In the genomic region with DNA sequence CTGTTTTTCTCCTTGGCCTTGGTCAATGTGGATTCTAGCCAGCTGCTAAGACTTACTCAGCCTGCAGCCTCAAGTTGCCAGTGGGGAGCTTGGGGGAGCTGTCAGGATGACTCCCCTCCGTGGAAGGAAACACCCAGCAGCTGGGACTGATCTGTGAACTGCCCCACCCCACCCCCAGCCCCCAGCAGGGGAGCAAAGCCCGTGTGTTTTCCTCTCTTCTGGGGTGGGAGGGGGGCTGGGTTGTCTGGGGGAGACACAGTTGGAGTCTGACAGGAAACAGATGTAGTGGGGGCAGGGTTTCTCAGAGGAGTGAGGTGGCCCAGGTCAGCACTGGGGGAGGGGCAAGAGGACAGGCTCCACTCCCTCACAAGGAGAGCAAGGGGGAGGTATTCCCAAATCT, we compare ENCODE assay signal across 8 mouse cellular contexts. TPM values are rescaled to one million over a fixed set of nuclear protein-coding genes. Genes with fewer than 3 reads are reported as not detected.
A peak's percentile ranks its signal among the peaks of the same experiment; 100 is the strongest.
DNase-seq lines count a peak whose midpoint lies in the region; ATAC-seq lines count a peak whose summit lies in the region.

No protein-coding gene starts in this region.

- H3K4me3 ChIP-seq in hindbrain, embryonic 11.5 days (ENCODE audit: low read depth, low read length): no peak overlapping the region
- H3K4me3 ChIP-seq in hindbrain, embryonic 16.5 days (ENCODE audit: low read length): no peak overlapping the region
- no peak overlapping the region for H3K4me3 ChIP-seq in hindbrain, embryonic 14.5 days (replicated peaks; ENCODE audit: low read length)

- WGBS in hindbrain, embryonic 11.5 days: 4% methylated on average over 2 of the region's 2 CpGs
- WGBS in hindbrain, embryonic 16.5 days: 0% methylated on average over 2 of the region's 2 CpGs
- WGBS in hindbrain, embryonic 14.5 days: 6% methylated on average over 2 of the region's 2 CpGs

- H3K9me3 ChIP-seq in hindbrain, embryonic 11.5 days (ENCODE audit: control insufficient read depth, low read length): no peaks in the 10 kb centered on the region
- no peaks in the 10 kb centered on the region for H3K9me3 ChIP-seq in hindbrain, embryonic 16.5 days (ENCODE audit: control insufficient read depth, low read length)
- H3K9me3 ChIP-seq in hindbrain, embryonic 14.5 days (ENCODE audit: control insufficient read depth, low read length): no peaks in the 10 kb centered on the region

- no peaks in the 10 kb centered on the region for H3K36me3 ChIP-seq in hindbrain, embryonic 11.5 days (ENCODE audit: control insufficient read depth, insufficient read depth, low read length)
- H3K36me3 ChIP-seq in hindbrain, embryonic 16.5 days (ENCODE audit: control insufficient read depth, insufficient read depth, low read length): no peaks in the 10 kb centered on the region
- H3K36me3 ChIP-seq in hindbrain, embryonic 14.5 days (replicated peaks; ENCODE audit: control insufficient read depth, insufficient read depth): no peaks in the 10 kb centered on the region

- H3K27ac ChIP-seq in hindbrain, embryonic 11.5 days (ENCODE audit: low read depth, low read length): no peak overlapping the region
- H3K27ac ChIP-seq in hindbrain, embryonic 16.5 days (ENCODE audit: low read depth, low read length): no peak overlapping the region
- H3K27ac ChIP-seq in hindbrain, embryonic 14.5 days: no peak overlapping the region; the same call in 1 of the 2 replicates

- H3K27me3 ChIP-seq in hindbrain, embryonic 11.5 days (ENCODE audit: control insufficient read depth, insufficient read depth, low read length): no peaks in the 10 kb centered on the region
- H3K27me3 ChIP-seq in hindbrain, embryonic 16.5 days (replicated peaks; ENCODE audit: control insufficient read depth, insufficient read depth, low read length): no peaks in the 10 kb centered on the region
- no peaks in the 10 kb centered on the region for H3K27me3 ChIP-seq in hindbrain, embryonic 14.5 days (ENCODE audit: control insufficient read depth, insufficient read depth, low read length)

- DNase-seq in hindbrain, embryonic 11.5 days (ENCODE audit: low spot score): peak; percentile 45
- peak; percentile 64 for DNase-seq in embryo, embryonic 11.5 days (ENCODE audit: low read depth, low spot score)
- DNase-seq in heart, postnatal 25 days (ENCODE audit: low spot score): peak; percentile 60
- peak; percentile 56 for DNase-seq in lung, postnatal 25 days (ENCODE audit: low spot score)
- DNase-seq in frontal cortex, postnatal 14 days (ENCODE audit: low spot score in 2 of 2): no peak
- no peak for DNase-seq in retina, embryonic 14.5 days (ENCODE audit: low spot score)
- DNase-seq in hindbrain, embryonic 14.5 days (ENCODE audit: low spot score): no peak

- no peak for ATAC-seq in hindbrain, embryonic 11.5 days (ENCODE audit: low FRiP score)
- ATAC-seq in hindbrain, embryonic 16.5 days: no peak
- ATAC-seq in hindbrain, embryonic 14.5 days (ENCODE audit: low FRiP score): no peak

- no peak overlapping the region for H3K4me2 ChIP-seq in hindbrain, embryonic 11.5 days (replicated peaks; ENCODE audit: low read depth, low read length)
- H3K4me2 ChIP-seq in hindbrain, embryonic 16.5 days (ENCODE audit: low read length): no peak overlapping the region
- H3K4me2 ChIP-seq in hindbrain, embryonic 14.5 days (replicated peaks): no peak overlapping the region

- no peaks in the 10 kb centered on the region for H3K4me1 ChIP-seq in hindbrain, embryonic 11.5 days (replicated peaks; ENCODE audit: control insufficient read depth, insufficient read depth, low read length)
- no peaks in the 10 kb centered on the region; the same call in 1 of the 2 replicates for H3K4me1 ChIP-seq in hindbrain, embryonic 16.5 days (ENCODE audit: control insufficient read depth, insufficient read depth, low read depth, low read length)
- 0 out of 2 replicates have a peak, but pooled peaks cover 7% of the 10 kb centered on the region for H3K4me1 ChIP-seq in hindbrain, embryonic 14.5 days (replicated peaks; ENCODE audit: control insufficient read depth, insufficient read depth, low read length)

- H3K9ac ChIP-seq in hindbrain, embryonic 11.5 days (ENCODE audit: low read depth, low read length): no peak overlapping the region
- H3K9ac ChIP-seq in hindbrain, embryonic 16.5 days (ENCODE audit: low read depth, low read length): no peak overlapping the region
- no peak overlapping the region for H3K9ac ChIP-seq in hindbrain, embryonic 14.5 days

- intact Hi-C loops in heart, postnatal 25 days (cut with DNase I): no loop called here

RNA-seq across cellular contexts. Expression of a gene that starts 24.5 kb away (rescaled TPM):
- polyA plus RNA-seq in hindbrain, embryonic 11.5 days (2014; fragmentation: Nextera tagmentation; extraction: Ambion mirVana): 32.3 and 33.3 TPM in 2 replicates
- polyA plus RNA-seq in hindbrain, embryonic 16.5 days (2015; fragmentation: Nextera tagmentation; extraction: Ambion mirVana): 34.6 and 45.4 TPM in 2 replicates
- 100 to 1,000 TPM; 277 to 296 TPM for total RNA-seq in heart, postnatal 25 days (2021)
- 29.5 and 31.8 TPM in 2 replicates for polyA plus RNA-seq in hindbrain, embryonic 14.5 days (2014; fragmentation: Nextera tagmentation; extraction: Ambion mirVana)

RNA-seq across cellular contexts. Expression of a gene that starts 50.4 kb away (rescaled TPM):
- polyA plus RNA-seq in hindbrain, embryonic 11.5 days (2014; fragmentation: Nextera tagmentation; extraction: Ambion mirVana): 13.4 and 14.3 TPM in 2 replicates
- 10.1 and 17.2 TPM in 2 replicates for polyA plus RNA-seq in hindbrain, embryonic 16.5 days (2015; fragmentation: Nextera tagmentation; extraction: Ambion mirVana)
- 10 to 100 TPM; 33.3 to 35.7 TPM for total RNA-seq in heart, postnatal 25 days (2021)
- polyA plus RNA-seq in hindbrain, embryonic 14.5 days (2014; fragmentation: Nextera tagmentation; extraction: Ambion mirVana): 18.5 and 19.0 TPM in 2 replicates

Comparison
In these comparisons a context has a peak if more than half of its experiments do, and no peak if none do; other contexts are left out.
1. DNase-seq: peak in hindbrain, embryonic 11.5 days (single experiment), embryo, embryonic 11.5 days (single experiment), heart, postnatal 25 days (single experiment) and lung, postnatal 25 days (single experiment); none in frontal cortex, postnatal 14 days (0 of 2), retina, embryonic 14.5 days (single experiment) and hindbrain, embryonic 14.5 days (single experiment).